Mouse (Mus musculus): ENCODE results near the gene Vpreb2.

DNA sequence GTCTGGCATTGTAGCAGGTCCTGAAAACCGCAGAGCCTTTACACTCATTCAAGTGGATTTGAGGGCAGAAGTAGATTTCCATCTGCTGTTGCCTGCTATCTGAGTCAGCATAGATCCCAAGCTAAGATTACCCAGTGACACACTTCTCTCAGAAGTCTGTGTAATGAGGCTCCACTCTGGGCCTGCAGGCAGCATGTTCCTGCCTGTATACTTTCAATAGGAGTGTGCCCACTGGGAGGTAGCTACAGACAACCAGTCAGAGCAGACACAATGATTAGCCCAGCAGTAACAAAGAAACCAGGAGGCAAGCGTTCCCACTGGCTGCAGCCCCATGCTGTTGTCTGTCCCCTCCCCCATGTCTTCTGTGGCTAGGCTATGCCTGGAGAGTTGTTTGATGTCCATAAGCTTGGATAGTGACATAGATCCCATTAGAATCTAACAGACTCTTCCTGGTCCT is 30.8 kb upstream of the Vpreb2 start:
- TF ChIP-seq POLR2A (IDR thresholded peaks at IDR 0.05; ENCODE audit: insufficient read length, low read depth) (no peak), TCF12 (IDR thresholded peaks at IDR 0.05; ENCODE audit: insufficient read depth, poor library complexity, severe bottlenecking) (no peak)
